Mouse (Mus musculus) midbrain, postnatal 0 days (tissue): ENCODE data around the gene Grid2. TPM values are rescaled to one million over a fixed set of nuclear protein-coding genes. Genes with fewer than 3 reads are reported as not detected.

Source experiments
- ATAC-seq: fragments of 200-750 bp; cut with Nextera tagmentation; 2 replicates; pipeline ENCODE4 v1.8.0; 2017; ENCODE audit warnings: moderate number of reproducible peaks, mild to moderate bottlenecking, moderate TSS enrichment, moderate library complexity; ENCODE audit not compliant: low FRiP score
- DNase-seq: peaks from one replicate; pipeline ENCODE4 v3.0.0-alpha.2; 2015; ENCODE audit warnings: low spot score
- H3K27ac ChIP-seq: fragments of 300-500 bp; sonication (generic); 2 replicates; pipeline ENCODE4 v1.5.1; 2014; ENCODE audit warnings: low read depth, mild to moderate bottlenecking, low read length, mixed read lengths
- H3K27me3 ChIP-seq: fragments of 300-500 bp; sonication (generic); 2 replicates; pipeline ENCODE4 v1.6.1; 2014; ENCODE audit warnings: low read length, control low read depth, mixed read lengths; ENCODE audit not compliant: insufficient read depth
- H3K36me3 ChIP-seq: fragments of 300-500 bp; sonication (generic); 2 replicates; pipeline ENCODE4 v1.6.1; 2014; ENCODE audit warnings: low read length, control low read depth, mixed read lengths; ENCODE audit not compliant: insufficient read depth
- H3K4me1 ChIP-seq: fragments of 300-500 bp; sonication (generic); 2 replicates; pipeline ENCODE4 v1.6.1; 2014; ENCODE audit warnings: mild to moderate bottlenecking, control low read depth, antibody characterized with exemption, low read length, mixed read lengths; ENCODE audit not compliant: insufficient read depth
- H3K4me2 ChIP-seq: fragments of 300-500 bp; sonication (generic); 2 replicates; pipeline ENCODE4 v1.6.1; 2014; ENCODE audit warnings: low read depth, mild to moderate bottlenecking, low read length, mixed read lengths; ENCODE audit not compliant: poor library complexity, severe bottlenecking
- H3K4me3 ChIP-seq: fragments of 300-500 bp; sonication (generic); 2 replicates; pipeline ENCODE4 v1.5.1; 2014; ENCODE audit warnings: low read depth, mild to moderate bottlenecking, low read length, moderate library complexity
- H3K9ac ChIP-seq: fragments of 300-500 bp; sonication (generic); replicated peaks from 2 replicates; pipeline ENCODE4 v1.6.1; 2014; ENCODE audit warnings: mild to moderate bottlenecking, low read length, moderate library complexity, mixed read lengths; ENCODE audit not compliant: poor library complexity, severe bottlenecking
- H3K9me3 ChIP-seq: fragments of 300-500 bp; sonication (generic); 2 replicates; pipeline ENCODE4 v1.6.1; 2016; ENCODE audit warnings: low read length, control low read depth
- CTCF ChIP-seq: IDR thresholded peaks from 2 replicates; pipeline ENCODE4 v1.5.1; 2016; ENCODE audit warnings: antibody characterized with exemption, mild to moderate bottlenecking
- WGBS: fragments of 180-500 bp; shearing (Covaris S2); extraction: QIAGEN DNeasy Blood & Tissue Kit; methylation state at CpG from one replicate; pipeline ENCODE4 v1.1.7; 2014; 5-methylcytosine and 5-hydroxymethylcytosine counted together
- polyA plus RNA-seq: library from polyadenylated mRNA; unstranded; fragments of >200 nt; fragmentation: Nextera tagmentation; extraction: Ambion mirVana; gene quantifications from 2 replicates; pipeline ENCODE4 v1.2.1, GENCODE M21; 2015
- total RNA-seq: library from RNA; depleted of rRNA; stranded (reverse); fragments of >200 nt; gene quantifications from 2 replicates; pipeline ENCODE4 v1.2.3, GENCODE M21; 2014

The Grid2 gene
- total and polyA plus RNA-seq, 2 experiments from 2014 or later, result 15.3 to 44.8 TPM

- Histone ChIP-seq H3K9ac (no peak overlapping the region), H3K36me3 (no peaks in the 10 kb centered on the region), H3K4me3 (no peak overlapping the region), H3K9me3 (no peaks in the 10 kb centered on the region), H3K4me1 (no peaks in the 10 kb centered on the region), H3K27me3 (no peaks in the 10 kb centered on the region), H3K27ac (no peak overlapping the region), H3K4me2 (no peak overlapping the region)
- WGBS, result 98% methylated on average over 2 of the region's 2 CpGs
- ATAC-seq (no peak), DNase-seq (no peak)
- TF ChIP-seq CTCF, result no peak
These were observed 642.5 kb downstream of the Grid2 start for GRCm38 (mm10) chr6:63898171-63898570.

- no peak for ATAC-seq
- no peak for TF ChIP-seq CTCF
- Histone ChIP-seq H3K27me3 (no peaks in the 10 kb centered on the region), H3K9ac (no peak overlapping the region), H3K4me1 (no peaks in the 10 kb centered on the region), H3K9me3 (no peaks in the 10 kb centered on the region), H3K36me3 (no peaks in the 10 kb centered on the region), H3K4me2 (no peak overlapping the region), H3K4me3 (no peak overlapping the region), H3K27ac (no peak overlapping the region)
- no peak for DNase-seq
- 64% methylated on average over 6 of the region's 6 CpGs for WGBS
These were observed 661.4 kb downstream of the Grid2 start for GRCm38 (mm10) chr6:63917035-63917570.

DNA sequence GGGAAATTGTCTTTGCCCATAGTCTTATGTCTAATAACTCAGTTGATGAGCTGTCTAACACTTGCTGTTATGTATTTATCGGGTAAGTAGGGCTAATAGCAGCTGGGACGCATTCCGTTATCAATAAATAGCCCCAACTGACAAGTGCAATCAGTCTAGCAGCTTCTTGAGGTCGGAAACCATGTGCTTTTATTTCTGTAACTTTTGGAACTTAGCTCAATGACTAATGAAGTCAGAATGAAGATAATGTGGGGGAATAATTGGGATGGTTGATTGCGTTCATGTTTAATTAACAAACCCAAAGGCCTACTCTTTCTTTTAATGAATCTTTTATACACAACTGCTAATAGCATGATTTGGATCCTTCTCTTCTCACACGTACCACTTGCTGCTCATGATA is 666.3 kb downstream of the Grid2 start:
- 84% methylated on average over 6 of the region's 6 CpGs for WGBS
- Histone ChIP-seq H3K36me3 (no peaks in the 10 kb centered on the region), H3K27me3 (no peaks in the 10 kb centered on the region), H3K4me1 (no peaks in the 10 kb centered on the region), H3K27ac (no peak overlapping the region), H3K9ac (no peak overlapping the region), H3K4me3 (no peak overlapping the region), H3K9me3 (no peaks in the 10 kb centered on the region), H3K4me2 (no peak overlapping the region)
- DNase-seq (no peak), ATAC-seq (no peak)
- no peak for TF ChIP-seq CTCF

DNA sequence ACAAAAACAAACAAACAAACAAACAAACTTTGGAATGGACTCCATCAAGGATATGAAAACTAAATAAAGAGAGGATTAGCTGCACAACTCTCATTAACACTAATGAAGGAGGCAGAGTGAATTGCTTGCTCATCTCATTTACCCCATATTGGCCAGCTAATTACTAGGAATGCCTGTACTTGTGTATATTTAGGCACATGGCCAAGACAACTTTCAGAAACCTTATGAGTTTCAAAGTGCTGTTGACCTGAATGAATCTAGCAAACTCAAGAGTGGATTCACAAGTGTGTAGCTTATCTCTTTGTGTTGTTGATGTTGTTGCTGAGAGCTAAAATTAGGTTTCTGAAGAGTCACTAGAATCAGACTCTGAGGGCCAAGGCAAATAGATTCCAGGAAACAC is 675.5 kb downstream of the Grid2 start:
- TF ChIP-seq CTCF, result no peak
- Histone ChIP-seq H3K27me3 (no peaks in the 10 kb centered on the region), H3K27ac (no peak overlapping the region), H3K9ac (no peak overlapping the region), H3K36me3 (no peaks in the 10 kb centered on the region), H3K4me3 (no peak overlapping the region), H3K9me3 (no peaks in the 10 kb centered on the region), H3K4me2 (no peak overlapping the region), H3K4me1 (no peaks in the 10 kb centered on the region)
- ATAC-seq (no peak), DNase-seq (peak; percentile 35)

GRCm38 (mm10) chr6:63946721-63947120 is 691.0 kb downstream of the Grid2 start:
- 41% methylated on average over 5 of the region's 5 CpGs for WGBS
- Histone ChIP-seq H3K4me2 (no peak overlapping the region), H3K27ac (no peak overlapping the region), H3K9me3 (no peaks in the 10 kb centered on the region), H3K9ac (no peak overlapping the region), H3K4me3 (no peak overlapping the region), H3K36me3 (no peaks in the 10 kb centered on the region), H3K27me3 (no peaks in the 10 kb centered on the region), H3K4me1 (no peaks in the 10 kb centered on the region)
- TF ChIP-seq CTCF, result no peak
- ATAC-seq (no peak), DNase-seq (no peak)

GRCm38 (mm10) chr6:63963789-63964188 is 708.1 kb downstream of the Grid2 start:
- peak; percentile 62 for DNase-seq

More at GRCm38 (mm10) chr6:63963789-63964188, 708.1 kb downstream of the Grid2 start:
- Histone ChIP-seq H3K9me3 (no peaks in the 10 kb centered on the region), H3K4me2 (no peak overlapping the region), H3K27me3 (no peaks in the 10 kb centered on the region), H3K36me3 (no peaks in the 10 kb centered on the region), H3K9ac (no peak overlapping the region), H3K4me3 (no peak overlapping the region), H3K27ac (no peak overlapping the region), H3K4me1 (peaks cover 9% of the 10 kb centered on the region; the same call in 1 of the 2 replicates)
- TF ChIP-seq CTCF, result no peak
- WGBS, result 47% methylated on average over 3 of the region's 3 CpGs
- no peak for ATAC-seq
